Mouse (Mus musculus): ENCODE measurements around the gene Fcgr1. TPM values are rescaled to one million over a fixed set of nuclear protein-coding genes. Genes with fewer than 3 reads are reported as not detected.
"Not testable (repeated sequence)": the region's sequence is repeated elsewhere in the genome, so short reads cannot be mapped to it uniquely, and the experiment has no call there.

The Fcgr1 gene
- total RNA-seq (2015; ENCODE audit: low replicate concordance): 9.0 and 10.8 TPM in 2 replicates
- total RNA-seq (2017; ENCODE audit: low replicate concordance): 4.0 and 4.5 TPM in 2 replicates

DNA sequence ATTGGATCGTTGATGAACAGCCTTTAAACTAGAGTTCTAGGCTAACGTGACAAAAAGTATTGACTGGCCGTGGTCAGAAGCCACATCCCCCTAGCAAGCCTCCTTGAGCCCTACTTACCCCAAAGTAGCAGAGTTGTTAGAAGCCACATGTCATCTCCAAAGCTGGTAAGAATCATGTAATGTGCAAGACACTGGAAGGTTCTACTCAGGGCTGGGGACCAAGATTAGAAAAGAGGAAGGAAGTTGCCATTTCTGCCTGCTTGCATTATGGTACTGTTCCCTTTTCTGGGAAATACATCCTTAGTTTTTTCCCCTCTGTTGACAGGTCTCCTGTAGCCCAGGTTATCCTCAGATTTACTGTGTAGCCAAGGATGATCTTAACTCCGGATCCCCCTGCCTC is at the start of gene Fcgr1:
Gene Fcgr1 (minus strand): TSS at position 183 of the 400 bp plus-strand sequence.
- ATAC-seq (replicated peaks; ENCODE audit: low FRiP score, poor library complexity, severe bottlenecking): no peak

DNA sequence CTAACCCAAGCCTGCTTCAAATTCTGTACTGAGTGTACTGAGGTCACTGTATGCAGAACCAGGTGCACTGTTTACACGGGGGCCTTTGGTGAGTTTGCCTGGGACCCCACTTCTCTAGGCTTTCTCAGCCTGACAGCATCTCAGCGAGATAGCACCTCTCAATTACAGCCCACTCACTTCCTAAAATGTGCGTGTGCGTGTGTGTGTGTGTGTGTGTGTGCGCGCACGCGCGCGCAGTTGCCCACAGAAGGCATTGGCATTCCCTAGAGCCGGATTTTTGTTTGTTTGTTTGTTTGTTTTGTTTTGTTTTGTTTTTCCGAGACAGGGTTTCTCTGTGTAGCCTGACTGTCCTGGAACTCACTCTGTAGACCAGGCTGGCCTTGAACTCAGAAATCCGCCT is 48.9 kb upstream of the Fcgr1 start:
- not testable (repeated sequence) for ATAC-seq (replicated peaks; ENCODE audit: low FRiP score, poor library complexity, severe bottlenecking)

DNA sequence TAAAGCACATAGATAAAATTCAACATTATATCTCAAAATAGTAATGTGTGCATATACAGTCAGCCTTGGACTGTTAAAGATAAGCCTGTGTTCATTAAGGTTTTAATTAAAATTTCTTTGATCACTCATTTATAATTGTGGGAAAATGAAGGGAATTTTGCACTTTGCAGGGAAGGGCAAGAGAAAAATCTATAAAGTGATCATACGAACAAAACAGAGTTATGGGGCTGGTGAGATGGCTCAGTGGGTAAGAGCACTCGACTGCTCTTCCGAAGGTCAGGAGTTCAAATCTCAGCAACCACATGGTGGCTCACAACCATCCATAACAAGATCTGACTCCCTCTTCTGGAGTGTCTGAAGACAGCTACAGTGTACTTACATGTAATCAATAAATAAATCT is 48.3 kb upstream of the Fcgr1 start:
- ATAC-seq (replicated peaks; ENCODE audit: low FRiP score, poor library complexity, severe bottlenecking): not testable (repeated sequence)

DNA sequence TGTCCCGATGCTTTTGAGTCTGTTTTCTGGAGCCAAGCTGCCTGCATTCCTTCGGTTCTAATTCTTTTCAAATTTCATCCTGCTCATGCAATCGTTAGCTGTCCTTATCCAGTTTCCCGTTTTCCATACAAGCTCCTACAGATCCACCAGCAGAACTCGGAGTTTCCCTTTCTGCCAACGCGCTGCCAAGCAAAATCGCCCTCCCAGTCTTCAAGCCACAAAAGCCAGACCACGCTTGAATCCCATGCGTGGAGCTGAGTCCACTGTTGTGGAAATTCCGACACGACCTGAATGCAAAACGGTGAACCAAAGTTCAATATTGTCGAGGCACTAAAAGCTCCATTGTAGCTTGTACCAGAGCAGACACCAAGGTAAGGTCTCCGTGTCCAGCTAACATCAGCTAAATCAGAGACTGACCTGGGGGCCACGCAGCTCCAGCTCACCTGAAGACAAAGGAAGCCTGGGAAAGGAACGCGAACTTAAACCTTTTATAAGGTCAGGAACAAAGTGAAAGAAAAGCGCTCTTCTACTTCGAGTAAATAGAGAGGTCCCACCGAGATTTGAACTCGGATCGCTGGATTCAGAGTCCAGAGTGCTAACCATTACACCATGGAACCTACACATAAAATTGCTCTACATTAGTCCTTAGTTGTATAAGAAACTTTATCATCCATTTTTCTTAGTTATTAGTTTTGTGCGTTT is 47.0 kb upstream of the Fcgr1 start:
- ATAC-seq (replicated peaks; ENCODE audit: low FRiP score, poor library complexity, severe bottlenecking): no peak

DNA sequence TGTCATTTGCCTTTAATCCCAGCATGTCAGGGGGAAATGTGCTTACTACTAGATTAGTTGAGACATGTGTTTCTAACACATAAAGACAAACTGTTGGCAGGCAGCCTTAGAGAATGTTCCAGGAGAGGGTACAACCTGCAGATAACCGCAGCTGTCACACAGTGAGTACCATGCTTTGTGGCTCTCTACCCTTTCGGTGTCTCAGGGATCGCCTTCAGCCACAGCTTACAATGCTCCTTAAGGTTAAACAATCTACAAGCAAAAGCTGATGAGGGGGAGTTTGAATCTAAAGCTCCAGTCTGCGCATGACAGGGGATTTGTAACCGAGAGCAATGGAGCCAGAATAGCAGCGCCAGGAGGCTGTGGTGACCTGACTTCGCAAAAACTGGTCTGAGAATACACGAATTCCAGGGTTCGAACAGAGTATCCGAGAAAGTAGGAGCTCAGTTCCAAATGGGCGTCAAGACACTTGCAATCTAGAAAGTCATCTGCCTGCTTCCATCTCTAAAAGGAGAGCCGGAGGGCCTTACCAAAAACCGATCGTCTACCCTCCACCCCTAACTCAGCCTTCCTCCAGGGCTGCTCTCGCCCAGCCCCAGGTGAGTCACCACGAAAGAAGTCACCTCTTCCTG is 45.2 kb upstream of the Fcgr1 start:
- ATAC-seq (replicated peaks; ENCODE audit: low FRiP score, poor library complexity, severe bottlenecking): no peak

DNA sequence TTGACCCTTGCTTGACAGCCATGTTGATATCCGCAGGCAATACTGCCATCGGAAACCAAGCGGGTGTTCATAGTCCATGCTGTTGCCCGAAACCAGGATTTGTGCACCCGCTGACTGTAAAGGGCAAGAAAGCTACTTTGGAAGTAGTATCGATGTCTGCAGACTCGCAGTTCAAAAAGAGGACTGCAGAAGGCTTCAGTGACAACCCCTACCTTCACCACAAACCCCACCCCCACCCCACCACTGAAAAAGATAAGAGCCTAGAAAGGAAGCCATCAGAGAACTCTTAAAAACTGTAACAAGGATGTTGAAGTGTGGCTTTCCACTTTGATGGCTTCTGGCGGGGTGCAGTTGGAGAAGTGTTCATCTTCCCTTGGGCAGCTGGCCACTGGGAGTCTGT is 44.3 kb upstream of the Fcgr1 start:
- no peak for ATAC-seq (replicated peaks; ENCODE audit: low FRiP score, poor library complexity, severe bottlenecking)

DNA sequence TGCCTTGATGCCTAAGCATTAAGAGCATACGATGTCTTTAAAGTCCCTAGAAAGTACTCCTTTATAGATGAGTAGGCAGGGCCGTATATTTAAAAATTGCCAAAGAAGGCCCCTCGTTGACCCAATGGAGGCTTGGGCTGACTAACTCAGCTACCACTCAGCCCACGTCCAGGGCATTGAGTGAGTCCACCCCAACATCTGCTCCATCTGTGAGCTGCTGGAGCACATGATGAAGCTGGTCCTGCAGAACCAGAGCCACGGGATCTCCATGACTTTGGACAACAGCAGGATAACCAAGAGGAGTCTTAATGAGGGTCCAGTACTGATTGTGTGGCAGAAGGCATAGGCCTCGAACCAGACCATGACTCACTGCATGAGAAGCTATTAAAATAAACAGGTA is 43.5 kb upstream of the Fcgr1 start:
- no peak for ATAC-seq (replicated peaks; ENCODE audit: low FRiP score, poor library complexity, severe bottlenecking)

DNA sequence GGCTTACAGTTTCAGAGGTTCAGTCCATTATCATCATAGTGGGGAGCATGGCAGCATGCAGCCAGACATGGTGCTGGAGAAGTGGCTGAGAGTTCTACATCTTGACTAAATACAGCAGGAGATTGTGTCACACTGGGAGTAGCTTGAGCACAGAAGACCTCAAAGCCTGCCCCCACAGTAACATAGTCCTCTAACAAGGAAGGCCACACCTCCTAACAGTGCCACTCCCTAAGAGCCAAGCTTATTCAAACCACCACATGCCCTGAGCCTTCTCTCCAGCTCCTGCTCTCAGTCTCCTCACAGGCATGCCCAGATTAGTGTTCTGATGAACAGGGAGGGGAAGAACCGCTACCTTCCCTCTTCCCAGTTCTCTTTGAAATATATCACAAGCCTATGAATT is 42.9 kb upstream of the Fcgr1 start:
- no peak for ATAC-seq (replicated peaks; ENCODE audit: low FRiP score, poor library complexity, severe bottlenecking)

DNA sequence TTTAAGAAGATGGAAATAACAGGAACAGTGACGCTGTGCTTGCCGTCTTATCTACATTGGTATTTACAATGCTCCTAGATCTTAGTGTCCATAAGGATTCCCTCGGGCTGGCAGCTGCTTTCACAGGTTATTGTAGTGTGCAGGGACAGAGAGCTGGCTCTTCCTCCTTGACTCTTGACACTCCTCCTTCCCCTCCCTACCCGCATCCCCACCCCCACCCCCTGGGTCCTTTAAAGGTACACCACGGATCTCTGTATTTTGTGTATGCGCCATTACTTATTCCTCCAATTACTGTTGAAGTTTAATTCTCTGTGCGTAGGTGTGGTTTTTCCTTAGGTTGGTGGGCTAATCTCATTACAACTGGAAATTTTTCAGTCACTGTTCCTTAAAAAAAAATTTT is 41.8 kb upstream of the Fcgr1 start:
- no peak for ATAC-seq (replicated peaks; ENCODE audit: low FRiP score, poor library complexity, severe bottlenecking)

DNA sequence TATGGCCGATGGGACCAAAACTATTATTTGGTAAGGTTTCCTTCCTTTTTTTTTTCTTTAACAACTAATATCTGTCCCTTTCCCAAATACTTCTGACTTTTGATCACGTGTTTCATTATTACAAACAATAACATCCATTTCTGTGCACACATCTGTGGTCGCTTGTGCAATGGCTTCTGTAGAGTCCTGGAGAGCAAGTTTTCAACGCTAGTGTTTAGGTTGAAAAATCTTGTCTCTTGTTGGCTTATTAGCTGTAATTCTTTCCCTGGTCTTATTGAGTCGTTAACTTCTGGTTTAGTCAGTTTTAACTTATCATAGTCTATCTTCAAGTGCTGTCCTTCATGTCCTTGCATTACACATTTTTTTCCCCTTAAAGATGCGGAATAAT is 41.4 kb upstream of the Fcgr1 start:
- no peak for ATAC-seq (replicated peaks; ENCODE audit: low FRiP score, poor library complexity, severe bottlenecking)

DNA sequence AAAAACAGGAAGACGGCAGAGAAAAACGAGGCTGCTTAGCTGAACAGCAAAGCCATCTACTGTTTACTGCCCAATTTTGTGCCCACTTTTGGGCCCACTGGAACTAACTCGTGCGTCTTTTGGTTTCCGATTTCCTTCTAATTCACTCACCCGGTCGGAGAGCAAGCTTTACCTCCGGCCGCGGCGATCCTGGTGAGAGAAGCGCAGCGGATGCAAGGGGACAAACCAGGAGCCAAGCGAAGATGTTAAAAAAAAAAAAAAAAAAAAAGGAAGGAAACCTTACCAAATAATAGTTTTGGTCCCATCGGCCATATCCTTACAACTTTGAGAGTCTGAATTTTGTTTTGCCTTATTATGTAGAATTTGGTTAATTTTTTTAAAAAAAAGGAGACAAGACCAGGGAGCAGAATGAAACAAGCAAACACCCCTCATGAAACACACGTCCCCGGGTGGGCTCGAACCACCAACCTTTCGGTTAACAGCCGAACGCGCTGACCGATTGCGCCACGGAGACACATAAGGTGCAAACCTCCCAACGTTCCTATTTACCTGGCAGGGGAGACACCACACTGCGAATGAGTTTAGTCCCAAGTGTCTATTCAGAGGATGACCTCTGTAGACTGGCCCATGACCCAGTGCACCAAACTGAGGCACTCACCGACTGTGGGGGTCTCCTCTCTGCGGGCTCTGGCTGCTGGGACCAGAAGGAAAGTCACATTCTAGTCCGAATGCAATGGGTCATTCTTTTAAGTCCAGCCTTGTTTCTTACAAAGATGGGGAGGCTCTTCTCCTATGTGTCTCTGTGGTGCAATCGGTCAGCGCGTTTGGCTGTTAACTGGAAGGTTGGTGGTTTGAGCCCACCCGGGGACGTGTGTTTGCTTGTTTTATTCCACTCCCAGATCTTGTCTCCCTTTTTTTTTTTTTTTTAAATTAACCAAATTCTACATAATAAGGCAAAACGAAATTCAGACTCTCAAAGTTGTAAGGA is 40.7 kb upstream of the Fcgr1 start:
- ATAC-seq (replicated peaks; ENCODE audit: low FRiP score, poor library complexity, severe bottlenecking): no peak

DNA sequence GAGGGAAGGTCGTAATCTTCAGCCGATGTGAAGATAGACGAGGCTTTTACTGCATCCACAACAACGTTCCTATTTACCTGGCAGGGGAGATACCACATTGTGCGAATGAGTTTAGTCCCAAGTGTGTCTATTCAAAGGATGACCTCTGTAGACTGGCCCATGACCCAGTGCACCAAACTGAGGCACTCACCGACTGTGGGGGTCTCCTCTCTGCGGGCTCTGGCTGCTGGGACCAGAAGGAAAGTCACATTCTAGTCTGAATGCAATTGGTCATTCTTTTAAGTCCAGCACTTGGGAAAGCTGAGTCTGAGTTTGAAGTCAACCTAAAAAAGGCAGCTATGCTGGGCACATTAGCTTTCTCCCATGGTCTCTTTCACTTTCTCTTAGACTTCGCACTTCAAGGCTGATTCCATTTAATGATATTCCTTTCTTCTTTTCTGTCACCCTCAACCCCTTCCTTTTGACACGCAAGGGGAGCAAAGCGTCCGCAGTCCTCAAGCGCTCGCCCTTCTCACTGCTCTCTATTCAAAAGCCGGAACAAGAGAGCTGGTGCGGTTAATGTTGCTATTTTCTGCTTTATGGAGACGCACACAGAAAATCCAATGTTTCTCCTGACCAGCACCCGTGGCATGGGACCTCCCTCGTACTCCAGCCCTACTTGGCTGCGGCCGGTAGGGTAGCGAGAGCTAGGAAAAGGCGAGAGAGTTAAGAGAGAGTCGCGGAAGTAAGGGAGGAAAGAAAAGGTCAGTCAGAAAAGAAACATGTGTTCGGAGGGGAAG is 39.8 kb upstream of the Fcgr1 start:
- ATAC-seq (replicated peaks; ENCODE audit: low FRiP score, poor library complexity, severe bottlenecking): no peak

DNA sequence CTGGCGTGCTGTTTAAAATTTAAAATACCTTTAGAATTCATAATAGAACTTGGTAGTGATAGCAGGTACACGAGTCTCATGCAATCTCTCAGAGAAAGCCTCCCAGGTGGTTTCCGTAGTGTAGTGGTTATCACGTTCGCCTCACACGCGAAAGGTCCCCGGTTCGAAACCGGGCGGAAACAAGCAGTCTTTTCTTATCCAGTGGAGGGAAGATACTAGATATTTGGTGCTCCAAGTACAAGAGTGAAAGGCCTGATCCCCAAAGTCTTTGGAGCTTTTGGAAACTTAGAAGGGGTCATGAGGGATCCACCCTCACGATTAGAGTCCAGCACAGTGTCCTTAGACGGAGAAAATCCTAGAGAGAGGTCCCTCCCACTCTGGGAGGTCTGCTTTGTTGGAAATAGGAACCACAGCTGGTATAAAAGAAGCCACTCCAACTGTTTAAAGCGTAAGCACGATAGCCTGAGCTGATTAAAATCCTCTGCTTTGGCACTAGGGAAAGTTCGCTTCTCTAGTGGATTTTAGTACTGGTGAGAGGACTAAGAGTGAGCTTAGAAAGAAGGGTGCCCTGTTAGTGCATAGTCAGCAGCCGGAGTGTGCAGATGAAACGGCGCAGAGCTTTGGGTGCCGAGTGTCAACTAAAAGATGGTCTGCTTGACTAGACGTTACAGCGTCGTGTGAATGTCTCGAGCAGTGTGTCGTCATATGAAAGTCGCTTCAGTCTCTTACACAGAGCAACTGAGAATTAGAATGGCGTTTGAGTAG is 39.0 kb upstream of the Fcgr1 start:
- ATAC-seq (replicated peaks; ENCODE audit: low FRiP score, poor library complexity, severe bottlenecking): no peak

DNA sequence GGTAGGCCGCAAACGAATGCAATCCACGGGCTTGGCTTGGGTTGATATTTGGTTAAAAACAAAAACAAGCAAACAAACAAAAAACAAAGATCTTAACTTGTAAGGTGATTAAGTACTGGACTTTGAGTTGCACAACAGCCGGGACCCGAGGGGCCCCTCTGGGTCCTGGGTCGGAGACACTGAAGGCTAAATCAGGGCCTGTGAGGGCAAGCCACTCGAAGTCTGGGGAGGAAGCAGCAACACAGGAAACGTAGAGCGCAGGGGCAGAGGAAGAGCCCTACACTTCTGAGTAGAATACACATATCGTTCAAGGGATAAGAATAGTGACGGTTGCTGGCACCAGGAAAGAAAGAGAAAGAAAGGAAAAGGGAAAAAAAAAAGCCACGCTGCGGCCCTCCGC is 38.2 kb upstream of the Fcgr1 start:
- ATAC-seq (replicated peaks; ENCODE audit: low FRiP score, poor library complexity, severe bottlenecking): no peak

DNA sequence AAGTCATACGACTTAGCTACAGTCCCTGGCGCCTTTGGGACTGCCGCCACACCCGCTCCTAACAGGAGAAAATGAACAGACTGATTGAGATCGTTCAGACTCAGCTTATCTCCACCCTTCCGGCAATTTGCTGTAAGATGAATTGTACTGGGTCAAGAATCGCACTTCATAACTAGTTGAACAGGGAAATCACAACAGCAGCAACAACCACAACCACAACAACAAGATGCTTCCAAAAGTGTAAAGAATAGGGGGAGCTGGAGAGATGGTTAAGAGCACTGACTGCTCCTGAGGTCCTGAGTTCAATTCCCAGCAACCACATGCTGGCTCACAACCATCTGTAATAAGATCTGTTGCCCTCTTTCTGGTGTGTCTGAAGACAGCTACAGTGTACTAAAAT is 37.7 kb upstream of the Fcgr1 start:
- ATAC-seq (replicated peaks; ENCODE audit: low FRiP score, poor library complexity, severe bottlenecking): no peak

DNA sequence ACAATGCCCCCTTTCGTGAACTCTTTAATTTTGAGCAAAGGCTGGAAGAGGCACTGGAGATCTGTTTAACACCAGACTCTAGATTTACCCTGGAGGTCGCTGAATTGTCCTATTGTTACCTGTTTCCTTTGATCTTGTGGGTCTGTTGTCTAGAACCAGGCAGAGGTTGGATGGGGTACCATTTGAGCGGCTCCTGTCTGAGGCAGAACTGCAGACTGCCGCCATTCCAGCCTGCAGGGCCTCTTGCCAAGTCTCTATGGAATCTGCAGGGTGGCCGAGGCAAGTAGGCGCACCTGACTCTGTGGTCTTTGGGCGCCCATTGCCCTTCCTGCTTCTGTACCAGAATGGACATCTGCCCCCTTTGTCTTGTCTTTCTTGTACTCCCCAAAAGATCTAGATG is 36.8 kb upstream of the Fcgr1 start:
- no peak for ATAC-seq (replicated peaks; ENCODE audit: low FRiP score, poor library complexity, severe bottlenecking)

DNA sequence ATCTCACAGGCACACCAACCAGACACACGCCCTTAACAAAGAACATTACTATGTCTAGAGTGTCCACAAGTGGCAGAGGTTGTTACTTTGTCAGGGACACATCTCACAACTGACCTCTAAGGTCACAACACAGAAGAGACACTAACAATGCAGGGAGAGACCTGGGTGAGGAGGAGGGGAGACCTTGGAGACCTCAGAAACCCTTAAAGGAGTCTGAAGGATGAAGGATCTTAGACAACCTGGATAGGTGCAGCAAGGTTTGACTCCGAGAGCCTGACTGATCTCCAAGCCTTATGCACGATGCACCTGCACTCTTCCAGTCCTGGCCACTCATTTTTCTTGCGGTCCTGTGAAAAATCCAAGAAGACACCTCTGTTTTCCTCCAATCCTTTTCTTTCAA is 36.4 kb upstream of the Fcgr1 start:
- ATAC-seq (replicated peaks; ENCODE audit: low FRiP score, poor library complexity, severe bottlenecking): no peak

DNA sequence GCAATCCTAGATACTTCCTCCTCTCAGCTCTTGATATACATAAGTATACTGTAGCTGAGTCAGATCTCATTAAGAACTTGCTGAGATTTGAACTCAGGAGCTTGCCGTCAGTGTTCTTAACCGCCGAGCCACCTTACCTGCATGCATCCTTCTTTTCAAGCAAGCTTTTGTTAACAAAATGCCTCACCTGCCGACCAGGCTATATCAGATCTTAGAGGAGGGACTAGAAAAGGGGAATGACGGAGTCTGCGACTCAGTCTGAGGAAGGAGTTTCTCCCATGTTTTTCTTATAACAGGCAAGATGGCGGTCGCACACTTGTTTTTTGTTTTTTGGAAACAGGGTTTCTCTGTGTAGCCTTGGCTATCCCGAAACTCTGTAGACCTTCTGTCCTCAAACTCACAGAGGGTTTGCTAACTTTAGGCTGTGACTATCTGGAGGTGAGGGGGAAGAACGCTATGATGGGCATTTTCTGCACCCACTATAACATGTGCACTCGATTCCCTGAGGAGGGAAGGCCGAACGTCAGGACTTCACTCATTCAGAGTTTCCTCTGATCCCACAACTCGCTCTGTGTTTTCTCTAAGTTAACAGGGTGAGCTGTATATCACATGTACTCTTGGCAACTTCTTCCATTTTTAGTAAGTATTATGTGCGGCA is 35.1 kb upstream of the Fcgr1 start:
- ATAC-seq (replicated peaks; ENCODE audit: low FRiP score, poor library complexity, severe bottlenecking): no peak

All from erythroblast, adult 5-6 weeks (primary cell).